Mouse (Mus musculus) thymus, adult 2 months (tissue): Measurements from ENCODE around the gene Abhd17b. TPM values are rescaled to one million over a fixed set of nuclear protein-coding genes. Genes with fewer than 3 reads are reported as not detected.

Experiments
- DNase-seq: peaks from one replicate; pipeline ENCODE4 v3.0.0; 2021
- H3K27ac ChIP-seq: fragments of 200-500 bp; 2 replicates; pipeline ENCODE4 v1.5.1; 2012; ENCODE audit warnings: low read length, control low read depth; ENCODE audit not compliant: control insufficient read depth, insufficient read depth
- H3K27me3 ChIP-seq: fragments of 200-500 bp; 2 replicates; pipeline ENCODE4 v1.6.1; 2012; ENCODE audit warnings: mild to moderate bottlenecking, low read length, moderate library complexity, mixed read lengths; ENCODE audit not compliant: control insufficient read depth, insufficient read depth
- H3K36me3 ChIP-seq: fragments of 200-500 bp; 2 replicates; pipeline ENCODE4 v1.6.1; 2012; ENCODE audit warnings: mild to moderate bottlenecking, low read length, moderate library complexity; ENCODE audit not compliant: control insufficient read depth, insufficient read depth
- H3K4me1 ChIP-seq: fragments of 200-500 bp; replicated peaks from 2 replicates; pipeline ENCODE4 v1.6.1; 2012; ENCODE audit warnings: low read length; ENCODE audit not compliant: control insufficient read depth, insufficient read depth
- H3K4me3 ChIP-seq: fragments of 200-500 bp; 2 replicates; pipeline ENCODE4 v1.5.1; 2012; ENCODE audit warnings: mild to moderate bottlenecking, low read length, control low read depth, moderate library complexity; ENCODE audit not compliant: control insufficient read depth, insufficient read depth
- CTCF ChIP-seq: fragments of 200-500 bp; IDR thresholded peaks from 2 replicates; pipeline ENCODE4 v1.5.1; 2012; ENCODE audit warnings: mild to moderate bottlenecking, control low read depth, low read length, moderate library complexity, borderline replicate concordance; ENCODE audit not compliant: control insufficient read depth, poor library complexity, insufficient read depth; ENCODE audit errors: extremely low read depth
- POLR2A ChIP-seq: fragments of 200-500 bp; IDR thresholded peaks from 2 replicates; pipeline ENCODE4 v1.6.1; 2012; ENCODE audit warnings: mild to moderate bottlenecking, low read length, control low read depth, moderate library complexity; ENCODE audit not compliant: control insufficient read depth, poor library complexity, insufficient read depth; ENCODE audit errors: extremely low read depth
- WGBS: fragments of 180-500 bp; shearing (Covaris S2); methylation state at CpG from one replicate; pipeline ENCODE4 v1.1.7; 2018; 5-methylcytosine and 5-hydroxymethylcytosine counted together
- polyA plus RNA-seq: library from polyadenylated mRNA; depleted of rRNA; stranded (reverse); fragments of >200 nt; gene quantifications from 2 replicates; pipeline ENCODE4 v1.2.3, GENCODE M21; 2012; rRNA removed

Gene Abhd17b
- polyA plus RNA-seq, result 8.2 and 12.8 TPM in 2 replicates

- 1% methylated on average over 104 of the region's 105 CpGs for WGBS
- peak; percentile 52 for DNase-seq
- peak within 1 kb of the TSS; percentile 76 for H3K4me3 ChIP-seq
- no peaks in the 10 kb centered on the region for H3K36me3 ChIP-seq
- H3K27me3 ChIP-seq, result no peaks in the 10 kb centered on the region
- peak within 1 kb of the TSS; percentile 76 for H3K27ac ChIP-seq
- no peak for TF ChIP-seq POLR2A
- TF ChIP-seq CTCF, result no peak
- H3K4me1 ChIP-seq, result peaks cover 4% of the 10 kb centered on the region
Observed at GRCm38 (mm10) chr19:21653172-21653981, at the start of gene Abhd17b. Abhd17b (plus strand) TSS chr19:21653185.

DNA sequence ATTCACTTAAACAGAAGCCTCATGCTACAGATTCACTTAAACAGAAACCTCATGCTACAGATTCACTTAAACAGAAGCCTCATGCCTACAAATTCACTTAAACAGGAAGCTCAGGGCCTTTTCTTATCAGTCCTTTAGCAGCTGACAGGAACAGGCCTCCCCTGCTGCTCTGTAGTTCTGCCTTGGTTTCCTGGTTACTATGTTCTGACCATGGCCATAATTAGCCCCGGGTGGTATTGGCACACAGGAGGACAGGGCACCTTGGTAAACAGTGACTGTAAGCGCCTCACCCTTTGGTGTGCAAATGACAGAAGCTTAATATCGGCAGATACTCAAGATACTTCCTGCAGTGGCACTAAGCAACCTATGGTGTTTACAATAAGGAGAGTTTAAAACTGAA, 49.1 kb upstream of the Abhd17b start:
- Histone ChIP-seq H3K4me3 (no peak overlapping the region), H3K4me1 (peaks cover 2% of the 10 kb centered on the region), H3K36me3 (no peaks in the 10 kb centered on the region), H3K27me3 (no peaks in the 10 kb centered on the region), H3K27ac (no peak overlapping the region)
- DNase-seq, result no peak
- 40% methylated on average over 3 of the region's 3 CpGs for WGBS
- TF ChIP-seq CTCF (no peak), POLR2A (no peak)

- no peaks in the 10 kb centered on the region for H3K27me3 ChIP-seq
- H3K4me1 ChIP-seq, result peaks cover 2% of the 10 kb centered on the region
- DNase-seq, result no peak
- no peak overlapping the region for H3K27ac ChIP-seq
- TF ChIP-seq CTCF (no peak), POLR2A (no peak)
- WGBS, result 94% methylated on average over 3 of the region's 3 CpGs
- no peak overlapping the region for H3K4me3 ChIP-seq
- H3K36me3 ChIP-seq, result no peaks in the 10 kb centered on the region
Observed at GRCm38 (mm10) chr19:21605294-21605693, 47.7 kb upstream of the Abhd17b start.

DNA sequence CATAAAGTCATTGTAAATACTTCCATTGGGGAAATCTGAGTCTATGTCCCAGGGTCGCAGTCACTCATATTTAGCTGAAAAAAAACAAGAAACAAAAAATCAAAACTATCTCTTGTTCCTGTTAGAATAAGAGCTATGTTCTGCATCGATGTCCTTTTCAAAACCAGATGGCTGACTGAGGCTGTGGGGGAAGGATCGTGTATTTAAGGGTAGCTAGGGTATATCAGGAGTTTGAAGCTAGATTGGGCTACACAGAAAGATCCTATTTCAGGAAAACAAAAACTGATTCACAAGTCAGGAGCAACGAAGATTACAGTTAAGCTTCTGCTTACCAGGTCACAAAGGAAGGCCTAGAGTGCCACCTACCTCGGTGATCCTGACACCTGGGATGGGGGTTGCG, 42.7 kb upstream of the Abhd17b start:
- Histone ChIP-seq H3K27ac (no peak overlapping the region), H3K4me1 (no peaks in the 10 kb centered on the region; the same call in 1 of the 2 replicates), H3K36me3 (no peaks in the 10 kb centered on the region), H3K4me3 (no peak overlapping the region), H3K27me3 (no peaks in the 10 kb centered on the region)
- DNase-seq, result no peak
- TF ChIP-seq CTCF, result no peak
- no peak for TF ChIP-seq POLR2A
- 92% methylated on average over 6 of the region's 6 CpGs for WGBS

DNA sequence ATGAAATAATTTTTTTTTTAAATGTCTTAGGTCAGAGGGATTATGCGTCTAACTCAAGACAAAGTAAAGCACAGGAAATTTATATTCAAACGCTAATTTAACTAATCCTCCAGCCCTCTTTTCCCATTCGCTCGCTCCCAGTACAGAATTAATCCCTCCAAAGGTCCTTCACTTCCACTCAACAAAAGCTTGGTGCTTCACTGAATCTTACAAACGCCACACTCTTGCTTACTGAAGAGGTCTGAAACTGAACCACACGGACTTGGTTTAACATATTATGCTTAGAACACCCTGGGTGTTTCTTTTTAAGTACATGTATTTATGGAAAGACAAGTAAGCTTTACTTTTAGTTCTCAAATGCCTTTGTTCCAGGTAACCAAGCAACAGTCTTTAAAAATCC, 41.7 kb upstream of the Abhd17b start:
- no peaks in the 10 kb centered on the region for H3K27me3 ChIP-seq
- WGBS, result 96% methylated on average over 6 of the region's 6 CpGs
- H3K36me3 ChIP-seq, result no peaks in the 10 kb centered on the region
- DNase-seq, result no peak
- no peak overlapping the region for H3K27ac ChIP-seq
- no peak overlapping the region for H3K4me3 ChIP-seq
- peaks cover 4% of the 10 kb centered on the region; the same call in 1 of the 2 replicates for H3K4me1 ChIP-seq
- no peak for TF ChIP-seq CTCF
- no peak for TF ChIP-seq POLR2A

DNA sequence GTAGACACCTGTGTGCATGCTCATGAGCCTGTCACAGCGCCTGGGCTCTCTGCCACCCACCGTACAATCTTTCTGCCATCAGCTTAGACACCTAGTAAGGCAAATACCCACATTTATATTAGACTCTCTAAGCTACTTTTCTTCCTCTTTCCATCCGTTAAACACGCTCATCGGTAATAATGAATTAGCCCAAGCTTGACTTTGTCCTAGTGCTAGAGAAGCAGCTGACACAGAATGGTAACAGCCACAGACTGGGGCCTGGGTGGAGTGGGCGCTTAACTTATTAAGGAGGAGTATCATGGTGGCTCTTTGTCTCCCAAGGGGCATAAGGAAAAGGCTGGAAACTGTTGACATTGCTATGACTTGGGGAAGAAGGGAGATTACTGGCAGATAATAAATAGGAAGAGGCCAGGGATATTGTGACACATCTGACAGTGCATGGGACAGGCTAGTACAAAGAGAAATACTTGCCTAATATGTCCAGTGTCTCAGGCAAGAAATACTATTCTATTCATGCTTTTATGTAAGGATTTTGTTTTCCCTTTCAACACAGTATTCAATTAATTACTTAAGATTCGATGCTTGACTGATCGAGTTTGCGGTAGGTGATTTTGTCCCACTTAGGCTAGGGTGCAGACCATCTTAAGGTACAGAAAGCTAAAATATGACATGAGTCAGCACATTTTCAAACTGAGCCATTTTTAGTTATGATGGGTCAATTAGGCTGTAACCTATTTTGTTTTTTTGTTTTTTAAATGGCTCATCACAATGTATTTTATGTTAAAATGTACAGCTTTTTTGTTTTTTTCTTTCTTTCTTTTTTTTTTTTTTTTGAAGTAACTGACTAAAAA, 41.0 kb upstream of the Abhd17b start:
- DNase-seq, result no peak
- no peak for TF ChIP-seq POLR2A
- H3K4me3 ChIP-seq, result no peak overlapping the region
- H3K27ac ChIP-seq, result no peak overlapping the region
- WGBS, result 90% methylated on average over 9 of the region's 9 CpGs
- H3K4me1 ChIP-seq, result peaks cover 4% of the 10 kb centered on the region; the same call in 1 of the 2 replicates
- H3K27me3 ChIP-seq, result no peaks in the 10 kb centered on the region
- H3K36me3 ChIP-seq, result no peaks in the 10 kb centered on the region
